In genomic region chr5:149678100-149678989, GRCm38 (mm10) we compare ENCODE assay signal across 8 mouse cellular contexts. TPM values are rescaled to one million over a fixed set of nuclear protein-coding genes. Genes with fewer than 3 reads are reported as not detected.
DNase-seq lines count a peak whose midpoint lies in the region; ATAC-seq lines count a peak whose summit lies in the region.

TSS of gene B3glct (plus strand) at chr5:149678230.

- peak within 1 kb of the TSS; percentile 65 for H3K4me3 ChIP-seq in intestine, embryonic 14.5 days (ENCODE audit: low read depth, low read length)

- no peaks in the 10 kb centered on the region for H3K36me3 ChIP-seq in intestine, embryonic 14.5 days (ENCODE audit: control insufficient read depth, insufficient read depth, low read length)

- H3K27ac ChIP-seq in intestine, embryonic 14.5 days (ENCODE audit: low read depth) = peak within 1 kb of the TSS; percentile 79

- no peaks in the 10 kb centered on the region for H3K9me3 ChIP-seq in intestine, embryonic 14.5 days (ENCODE audit: control insufficient read depth, low read length)

- H3K4me2 ChIP-seq in intestine, embryonic 14.5 days (ENCODE audit: low read length) = peak within 1 kb of the TSS; percentile 70

- H3K4me1 ChIP-seq in intestine, embryonic 14.5 days (replicated peaks; ENCODE audit: control insufficient read depth, insufficient read depth, low read length) = peaks cover 6% of the 10 kb centered on the region; the same call in 1 of the 2 replicates

- intact Hi-C loops in left cerebral cortex, postnatal 14 days (cut with DNase I) = loop anchor here (10.0 kb wide), 1 partner anchor 346 kb away; no protein-coding TSS in a partner anchor

- peak within 1 kb of the TSS; percentile 78 for H3K9ac ChIP-seq in intestine, embryonic 14.5 days (ENCODE audit: low read length)

- no peaks in the 10 kb centered on the region for H3K27me3 ChIP-seq in intestine, embryonic 14.5 days (replicated peaks; ENCODE audit: control insufficient read depth, insufficient read depth, low read length)

- WGBS in intestine, embryonic 14.5 days = under 1% methylated on average over 60 of the region's 106 CpGs

- DNase-seq in adrenal gland, adult 18-20 months (ENCODE audit: low spot score in 2 of 2) = peak; percentile 93 to 95
- DNase-seq in embryo, embryonic 11 days = peak; percentile 90
- peak; percentile 84 for DNase-seq in gastrocnemius, postnatal 25 days
- peak; percentile 92 for DNase-seq in intestine, embryonic 14.5 days (ENCODE audit: low spot score)
- peak; percentile 66 to 77 for DNase-seq in left cerebral cortex, postnatal 14 days (ENCODE audit: low spot score in 2 of 2)
- DNase-seq in right cerebral cortex, postnatal 14 days = peak; percentile 76
- peak; percentile 75 to 78 for DNase-seq in urinary bladder, postnatal 36 days (ENCODE audit: low spot score in 2 of 2)

- peak; percentile 95 for ATAC-seq in intestine, embryonic 14.5 days (replicated peaks; ENCODE audit: low FRiP score, low TSS enrichment, low read depth)
- ATAC-seq in megakaryocyte-erythroid progenitor cell, adult 5-6 weeks (replicated peaks; ENCODE audit: low FRiP score, low TSS enrichment, poor library complexity, severe bottlenecking) = peak; percentile 89

RNA-seq across cellular contexts. Expression of gene B3glct, which starts in this region (rescaled TPM):
- 10 to 100 TPM; 23.1 to 24.7 TPM for total RNA-seq in adrenal gland, adult 18-20 months (2021)
- 1 to 10 TPM; 3.1 to 3.8 TPM for total RNA-seq in gastrocnemius, postnatal 25 days (2021)
- 16.4 and 16.9 TPM in 2 replicates for polyA plus RNA-seq in intestine, embryonic 14.5 days (2014; fragmentation: Nextera tagmentation; extraction: Ambion mirVana)
- 10 to 100 TPM; 16.6 to 19.3 TPM for total RNA-seq in left cerebral cortex, postnatal 14 days (2021)
- total RNA-seq in megakaryocyte-erythroid progenitor cell, adult 5-6 weeks (2014; fragmentation: Nextera tagmentation) = 24.9 and 33.7 TPM in 2 replicates
- 13.9 and 29.8 TPM in 2 replicates for total RNA-seq in megakaryocyte-erythroid progenitor cell, adult 5-6 weeks (2017)

Comparison
In these comparisons a context has a peak if more than half of its experiments do, and no peak if none do; other contexts are left out.
1. Peak in every context shown above with its lines: DNase-seq, ATAC-seq, H3K4me3 ChIP-seq and H3K27ac ChIP-seq.